Mouse (Mus musculus) erythroblast, embryonic 14.5 days (primary cell): ENCODE results near the gene Slitrk3.

Experiments
- GATA1 ChIP-seq: IDR thresholded peaks from 2 replicates; pipeline ENCODE4 v1.6.1; 2012; ENCODE audit warnings: low read length, inconsistent platforms, mixed read lengths
- TAL1 ChIP-seq: IDR thresholded peaks from 3 replicates; pipeline ENCODE4 v1.6.1; 2012; ENCODE audit warnings: low read length, inconsistent platforms, mixed read lengths

- TF ChIP-seq GATA1 (no peak), TAL1 (no peak)
Observed at GRCm38 (mm10) chr3:73084620-73085019, 27.0 kb upstream of the Slitrk3 start.
